Mouse (Mus musculus) embryonic facial prominence, embryonic 10.5 days (tissue): ENCODE data around the gene Igf2bp3. TPM values are rescaled to one million over a fixed set of nuclear protein-coding genes. Genes with fewer than 3 reads are reported as not detected.

ENCODE experiments used
- DNase-seq: peaks from one replicate; pipeline ENCODE4 v3.0.0-alpha.2; 2017; ENCODE audit warnings: low spot score
- H3K27ac ChIP-seq: fragments of 300-500 bp; sonication (generic); replicated peaks from 2 replicates; pipeline ENCODE4 v1.5.1; 2016; ENCODE audit warnings: mild to moderate bottlenecking
- H3K27me3 ChIP-seq: fragments of 300-500 bp; sonication (generic); replicated peaks from 2 replicates; pipeline ENCODE4 v1.6.1; 2016; ENCODE audit warnings: low read depth, mild to moderate bottlenecking; ENCODE audit not compliant: poor library complexity, severe bottlenecking
- H3K36me3 ChIP-seq: fragments of 300-500 bp; sonication (generic); replicated peaks from 2 replicates; pipeline ENCODE4 v1.6.1; 2016; ENCODE audit warnings: mild to moderate bottlenecking, moderate library complexity
- H3K4me1 ChIP-seq: fragments of 300-500 bp; sonication (generic); 2 replicates; pipeline ENCODE4 v1.6.1; 2016
- H3K4me3 ChIP-seq: fragments of 300-500 bp; sonication (generic); 2 replicates; pipeline ENCODE4 v1.5.1; 2016; ENCODE audit warnings: mild to moderate bottlenecking, moderate library complexity
- H3K9me3 ChIP-seq: fragments of 300-500 bp; sonication (generic); 2 replicates; pipeline ENCODE4 v1.6.1; 2016; ENCODE audit warnings: mild to moderate bottlenecking
- WGBS: fragments of 180-500 bp; shearing (Covaris S2); methylation state at CpG from one replicate; pipeline ENCODE4 v1.1.7; 2016; 5-methylcytosine and 5-hydroxymethylcytosine counted together
- polyA plus RNA-seq: library from polyadenylated mRNA; unstranded; fragments of >200 nt; fragmentation: Nextera tagmentation; extraction: Ambion mirVana; gene quantifications from 2 replicates; pipeline ENCODE4 v1.2.1, GENCODE M21; 2016

Gene Igf2bp3
- polyA plus RNA-seq, 1 experiment from 2014 or later: 159 TPM

DNA sequence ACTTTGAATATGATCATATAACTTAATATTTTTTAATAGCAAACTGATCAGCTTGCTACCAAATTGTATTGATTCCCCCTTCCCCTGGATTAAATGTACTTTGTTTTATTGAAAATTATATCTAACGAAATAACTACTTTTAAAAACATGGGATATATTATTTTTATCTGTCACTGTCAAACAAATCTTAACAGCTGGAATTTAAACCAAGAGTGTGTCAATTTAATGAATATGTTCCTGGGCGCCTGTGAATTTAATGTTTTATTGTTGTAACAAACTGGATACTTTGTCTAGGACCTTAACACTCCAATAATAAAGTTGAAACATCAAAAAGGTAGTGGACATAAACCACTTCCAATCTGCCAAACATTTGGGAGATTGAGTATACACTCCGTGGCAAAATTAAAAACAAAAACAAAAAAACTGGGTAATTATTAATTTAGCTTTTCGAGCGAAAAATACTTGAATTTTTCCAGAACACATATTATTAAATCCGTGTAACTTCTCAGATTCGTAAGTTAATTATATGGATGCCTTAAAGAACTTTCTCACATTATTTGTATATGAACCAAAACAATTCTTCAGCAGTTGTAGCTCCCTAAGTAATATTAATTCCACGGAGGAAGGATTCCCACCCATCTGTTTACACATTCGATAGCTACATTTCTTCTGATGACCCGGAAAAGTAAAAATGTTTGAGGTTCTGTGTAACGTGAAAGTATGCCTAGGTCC is 2.2 kb upstream of the Igf2bp3 start:
- Histone ChIP-seq H3K4me3 (peak overlapping the region; percentile 100), H3K9me3 (no peaks in the 10 kb centered on the region), H3K36me3 (no peaks in the 10 kb centered on the region), H3K27me3 (no peaks in the 10 kb centered on the region), H3K4me1 (peaks cover 24% of the 10 kb centered on the region), H3K27ac (peak overlapping the region; percentile 99)
- no peak for DNase-seq
- whole genome bisulfite sequencing: 2% methylated on average over 11 of the region's 11 CpGs

- Histone ChIP-seq H3K4me3 (peak overlapping the region; percentile 100), H3K27me3 (no peaks in the 10 kb centered on the region), H3K4me1 (peaks cover 31% of the 10 kb centered on the region), H3K9me3 (no peaks in the 10 kb centered on the region), H3K27ac (peak overlapping the region; percentile 99), H3K36me3 (no peaks in the 10 kb centered on the region)
- WGBS: 2% methylated on average over 14 of the region's 14 CpGs
- DNase-seq: no peak
Measured at GRCm38 (mm10) chr6:49215748-49216585, 1.2 kb upstream of the Igf2bp3 start.

DNA sequence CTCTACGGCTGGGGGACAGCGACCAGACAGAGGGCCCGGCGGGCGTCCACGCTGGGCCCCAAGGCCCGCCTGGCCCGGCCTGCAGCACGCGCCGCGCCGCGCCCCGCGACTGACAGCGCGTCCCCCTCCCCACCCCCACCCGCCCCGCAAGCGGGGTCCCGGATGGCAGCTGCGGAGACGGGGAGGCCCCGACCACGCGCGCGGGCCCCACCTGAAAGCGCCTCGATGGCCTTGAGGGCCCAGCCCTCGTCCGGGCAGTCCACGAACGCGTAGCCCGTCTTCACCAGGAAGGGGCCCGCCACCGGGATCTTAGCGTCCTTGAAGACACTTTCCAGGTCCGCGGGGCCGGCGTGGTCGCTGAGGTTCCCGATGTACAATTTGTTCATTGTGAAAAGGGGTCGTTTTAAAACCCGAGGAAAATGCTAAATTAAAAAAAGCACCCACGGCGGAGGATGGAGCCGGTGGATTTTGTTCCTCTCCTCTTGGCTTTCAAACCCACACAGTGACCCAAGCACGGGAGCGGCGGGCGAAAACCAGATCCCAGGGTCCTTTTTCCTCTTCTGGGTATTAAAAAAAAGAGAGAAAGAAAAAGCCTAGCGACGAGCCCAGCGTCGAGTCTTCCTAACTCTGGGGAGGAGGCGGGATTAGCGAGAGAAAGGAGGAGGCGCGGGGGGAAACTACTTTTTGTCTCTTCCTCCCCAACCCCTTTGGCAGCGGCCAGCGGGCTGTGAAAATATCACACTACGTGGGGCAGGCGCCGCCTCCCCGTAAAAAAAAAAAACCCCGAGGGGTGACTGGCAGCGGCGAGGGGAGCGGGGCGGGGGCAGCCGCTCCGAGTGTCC is 450 bp downstream of the Igf2bp3 start:
- under 1% methylated on average over 76 of the region's 76 CpGs for WGBS
- no peaks in the 10 kb centered on the region for H3K9me3 ChIP-seq
- no peaks in the 10 kb centered on the region for H3K27me3 ChIP-seq
- H3K4me1 ChIP-seq: peaks cover 40% of the 10 kb centered on the region
- peak overlapping the region; percentile 99 for H3K27ac ChIP-seq
- H3K36me3 ChIP-seq: peaks cover 7% of the 10 kb centered on the region
- peak; percentile 92 for DNase-seq
- peak overlapping the region; percentile 100 for H3K4me3 ChIP-seq

- peak; percentile 63 for DNase-seq
- peak overlapping the region; percentile 100 for H3K4me3 ChIP-seq
- H3K9me3 ChIP-seq: no peaks in the 10 kb centered on the region
- H3K4me1 ChIP-seq: peaks cover 46% of the 10 kb centered on the region
- peaks cover 13% of the 10 kb centered on the region for H3K36me3 ChIP-seq
- under 1% methylated on average over 50 of the region's 50 CpGs for WGBS
- H3K27ac ChIP-seq: peak overlapping the region; percentile 99
- no peaks in the 10 kb centered on the region for H3K27me3 ChIP-seq
Measured at GRCm38 (mm10) chr6:49213581-49214085, 1.1 kb downstream of the Igf2bp3 start.

DNA sequence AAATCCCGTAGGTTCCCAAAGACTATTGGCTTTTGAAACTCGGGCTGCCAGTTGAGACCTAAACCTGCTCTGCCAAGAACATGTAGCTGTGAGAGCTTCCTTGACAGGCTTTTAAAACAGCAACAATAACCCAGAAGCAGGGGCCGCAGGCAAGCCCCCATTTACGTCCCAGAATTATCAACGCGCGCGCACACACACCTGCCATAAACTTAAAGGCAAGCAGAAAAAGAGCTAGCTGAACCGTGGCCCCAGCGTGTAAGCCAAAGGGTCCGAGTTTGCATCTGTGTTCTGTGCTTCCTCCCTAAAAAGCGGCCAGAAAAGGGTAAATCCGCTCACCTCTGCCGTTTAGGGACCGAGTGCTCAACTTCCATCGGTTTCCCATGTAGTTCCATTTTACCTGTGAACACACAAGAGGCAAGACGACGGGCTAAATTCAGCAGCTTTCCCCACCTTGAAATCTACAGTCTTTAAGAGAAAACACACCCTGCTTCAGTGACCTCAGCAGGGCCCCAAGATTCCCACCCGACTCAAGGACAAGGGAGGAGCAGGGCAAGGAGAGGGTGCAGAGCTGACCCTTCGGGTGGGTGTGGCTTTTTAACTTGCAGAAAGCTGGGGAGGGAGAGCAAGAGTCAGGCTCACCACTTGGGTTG is 1.7 kb downstream of the Igf2bp3 start:
- Histone ChIP-seq H3K4me1 (peaks cover 51% of the 10 kb centered on the region), H3K4me3 (peak overlapping the region; percentile 100), H3K27me3 (no peaks in the 10 kb centered on the region), H3K27ac (peak overlapping the region; percentile 99), H3K36me3 (peaks cover 19% of the 10 kb centered on the region), H3K9me3 (no peaks in the 10 kb centered on the region)
- DNase-seq: peak; percentile 32
- 3% methylated on average over 20 of the region's 20 CpGs for WGBS

DNA sequence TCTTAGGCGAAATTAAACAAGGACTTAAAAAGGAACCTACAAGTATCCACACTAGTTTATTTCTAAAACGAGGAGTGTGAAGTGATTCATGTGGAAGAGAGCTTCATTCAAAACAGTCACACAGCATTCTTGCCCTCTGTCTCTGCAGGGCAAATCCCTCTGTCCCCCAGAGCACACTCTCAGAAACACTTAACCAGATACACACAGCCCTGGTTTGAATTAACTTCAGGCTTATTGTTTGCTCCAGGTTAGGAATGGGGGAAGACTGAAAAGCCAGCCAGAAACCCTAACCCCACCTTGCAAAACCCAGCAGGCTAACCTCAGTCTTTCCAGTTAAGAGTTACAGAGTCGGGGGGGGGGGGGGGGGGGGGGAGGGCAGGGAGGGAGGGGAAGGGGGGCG is 2.6 kb downstream of the Igf2bp3 start:
- H3K27me3 ChIP-seq: no peaks in the 10 kb centered on the region
- H3K4me3 ChIP-seq: peak overlapping the region; percentile 100
- peak; percentile 44 for DNase-seq
- WGBS: 8% methylated on average over 4 of the region's 4 CpGs
- H3K9me3 ChIP-seq: no peaks in the 10 kb centered on the region
- peaks cover 51% of the 10 kb centered on the region for H3K4me1 ChIP-seq
- peaks cover 26% of the 10 kb centered on the region for H3K36me3 ChIP-seq
- H3K27ac ChIP-seq: peak overlapping the region; percentile 99

- Histone ChIP-seq H3K27ac (peak overlapping the region; percentile 77), H3K27me3 (no peaks in the 10 kb centered on the region), H3K36me3 (peaks cover 31% of the 10 kb centered on the region), H3K4me1 (peaks cover 48% of the 10 kb centered on the region), H3K9me3 (no peaks in the 10 kb centered on the region), H3K4me3 (peak overlapping the region; percentile 100)
- peak; percentile 22 for DNase-seq
- 19% methylated on average over 5 of the region's 5 CpGs for WGBS
Measured at GRCm38 (mm10) chr6:49211596-49211995, 3.2 kb downstream of the Igf2bp3 start.

- peak; percentile 92 for DNase-seq
- Histone ChIP-seq H3K36me3 (peaks cover 45% of the 10 kb centered on the region), H3K4me3 (peak overlapping the region; percentile 100), H3K27me3 (no peaks in the 10 kb centered on the region), H3K27ac (peak overlapping the region; percentile 77), H3K9me3 (no peaks in the 10 kb centered on the region), H3K4me1 (peaks cover 48% of the 10 kb centered on the region)
- WGBS: 8% methylated on average over 14 of the region's 14 CpGs
Measured at GRCm38 (mm10) chr6:49209881-49210854, 4.6 kb downstream of the Igf2bp3 start.

- Histone ChIP-seq H3K27me3 (no peaks in the 10 kb centered on the region), H3K27ac (no peak overlapping the region), H3K4me1 (peaks cover 48% of the 10 kb centered on the region), H3K9me3 (no peaks in the 10 kb centered on the region), H3K4me3 (no peak overlapping the region), H3K36me3 (peaks cover 57% of the 10 kb centered on the region)
- DNase-seq: peak; percentile 32
- 85% methylated on average over 5 of the region's 5 CpGs for WGBS
Measured at GRCm38 (mm10) chr6:49208935-49209334, 5.8 kb downstream of the Igf2bp3 start.

DNA sequence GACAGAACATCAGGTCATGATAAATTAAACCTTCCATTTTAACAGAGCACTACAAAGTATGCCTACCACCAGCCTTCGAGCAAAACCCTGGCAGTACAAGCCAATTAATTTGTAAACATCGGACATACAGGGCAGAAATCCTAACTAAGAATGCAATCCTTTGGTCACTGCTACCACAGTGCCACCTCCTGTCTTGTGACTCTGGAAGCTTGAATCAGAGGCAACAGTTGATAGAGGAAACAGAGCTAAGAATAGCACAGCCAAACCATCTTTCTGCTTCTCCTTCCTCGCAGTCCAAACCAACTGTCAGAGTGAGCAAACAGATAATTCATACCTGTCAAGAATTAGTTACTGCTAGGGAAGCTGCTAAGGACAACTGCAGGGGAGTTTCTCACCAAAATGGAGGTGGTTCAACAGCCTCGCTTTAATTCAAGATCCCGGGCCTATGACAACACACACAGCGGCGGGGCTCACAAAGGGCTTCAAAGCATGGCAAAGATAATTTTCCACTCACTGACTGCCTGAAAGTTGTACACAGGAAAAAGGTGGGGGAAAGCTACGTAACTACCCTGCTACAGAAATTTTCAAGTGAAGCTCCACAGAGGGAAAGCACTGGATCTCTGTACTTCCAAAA is 6.3 kb downstream of the Igf2bp3 start:
- no peak overlapping the region for H3K27ac ChIP-seq
- H3K27me3 ChIP-seq: no peaks in the 10 kb centered on the region
- WGBS: 91% methylated on average over 8 of the region's 8 CpGs
- H3K4me3 ChIP-seq: no peak overlapping the region
- peaks cover 63% of the 10 kb centered on the region for H3K36me3 ChIP-seq
- no peak for DNase-seq
- peaks cover 48% of the 10 kb centered on the region for H3K4me1 ChIP-seq
- no peaks in the 10 kb centered on the region for H3K9me3 ChIP-seq
